9 mouse cellular contexts compared by ENCODE assay signal in the genomic region with DNA sequence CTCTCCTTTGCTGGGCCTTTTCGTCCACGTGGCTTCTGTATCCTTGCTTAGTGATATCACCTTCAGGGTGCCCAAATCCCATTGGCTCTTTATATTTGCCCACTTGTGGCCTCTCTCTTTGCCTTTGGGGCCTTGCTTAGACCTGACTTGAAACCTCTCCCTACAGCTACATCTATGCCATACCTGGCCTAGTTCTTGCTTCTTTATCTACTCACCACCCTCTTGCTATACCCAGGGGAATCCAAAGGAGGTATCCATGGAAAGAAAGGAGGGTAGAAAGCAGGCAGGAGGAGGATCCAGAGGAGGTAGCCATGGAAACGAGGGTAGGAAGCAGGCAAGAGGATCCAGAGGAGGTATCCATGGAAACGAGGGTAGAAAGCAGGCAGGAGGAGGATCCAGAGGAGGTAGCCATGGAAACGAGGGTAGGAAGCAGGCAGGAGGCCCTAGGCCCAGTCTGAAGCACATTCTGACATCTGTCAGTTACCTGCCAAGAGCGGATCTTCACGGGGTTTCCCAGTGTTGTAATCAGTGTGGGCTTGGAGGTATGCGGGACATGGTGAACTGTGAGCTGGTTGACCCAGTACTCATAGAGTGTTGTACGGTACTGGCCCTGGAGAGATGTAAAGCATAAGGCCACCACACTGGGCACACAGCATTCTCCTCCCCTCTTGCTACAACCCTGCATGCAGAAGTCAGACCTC. TPM values are rescaled to one million over a fixed set of nuclear protein-coding genes. Genes with fewer than 3 reads are reported as not detected.
DNase-seq lines count a peak whose midpoint lies in the region; ATAC-seq lines count a peak whose summit lies in the region.
"Had no signal": no experiment of that assay in that cellular context is flagged by ENCODE, and none has a peak within 500 bp of the region (broad histone marks: within the 10 kb centered on the region; RNA-seq: fewer than 3 reads in every experiment).

No protein-coding gene starts in this region.

- 63% methylated on average over 9 of the region's 9 CpGs for WGBS in neural tube, embryonic 11.5 days
- 27% methylated on average over 9 of the region's 9 CpGs for WGBS in hindbrain, embryonic 14.5 days
- WGBS in limb, embryonic 13.5 days: 71% methylated on average over 9 of the region's 9 CpGs

- H3K27ac ChIP-seq in neural tube, embryonic 11.5 days (ENCODE audit: low read depth, low read length): 0 out of 2 replicates have a peak overlapping the region, but pooled peaks have one; percentile 34
- H3K27ac ChIP-seq in hindbrain, embryonic 14.5 days: peak overlapping the region; percentile 74
- H3K27ac ChIP-seq in limb, embryonic 13.5 days: peak overlapping the region; percentile 18; the same call in 1 of the 2 replicates
- H3K27ac ChIP-seq: macrophage had no signal

- no peaks in the 10 kb centered on the region for H3K27me3 ChIP-seq in neural tube, embryonic 11.5 days (ENCODE audit: control insufficient read depth, insufficient read depth, low read length)
- H3K27me3 ChIP-seq in hindbrain, embryonic 14.5 days (ENCODE audit: control insufficient read depth, insufficient read depth, low read length): no peaks in the 10 kb centered on the region
- no peaks in the 10 kb centered on the region for H3K27me3 ChIP-seq in limb, embryonic 13.5 days

- H3K36me3 ChIP-seq in neural tube, embryonic 11.5 days (ENCODE audit: control insufficient read depth, insufficient read depth, low read length): no peaks in the 10 kb centered on the region
- no peaks in the 10 kb centered on the region for H3K36me3 ChIP-seq in hindbrain, embryonic 14.5 days (replicated peaks; ENCODE audit: control insufficient read depth, insufficient read depth)
- H3K36me3 ChIP-seq in limb, embryonic 13.5 days: peaks cover 6% of the 10 kb centered on the region; the same call in 1 of the 2 replicates

- H3K9ac ChIP-seq in neural tube, embryonic 11.5 days (ENCODE audit: low read length): no peak overlapping the region; the same call in 1 of the 2 replicates
- no peak overlapping the region; the same call in 1 of the 2 replicates for H3K9ac ChIP-seq in hindbrain, embryonic 14.5 days
- H3K9ac ChIP-seq in limb, embryonic 13.5 days: peak overlapping the region; percentile 67

- H3K4me3 ChIP-seq in neural tube, embryonic 11.5 days (ENCODE audit: low read depth, low read length): no peak overlapping the region
- H3K4me3 ChIP-seq in hindbrain, embryonic 14.5 days (replicated peaks; ENCODE audit: low read length): no peak overlapping the region
- H3K4me3 ChIP-seq in limb, embryonic 13.5 days: peak overlapping the region; percentile 43

- H3K9me3 ChIP-seq in neural tube, embryonic 11.5 days (ENCODE audit: control insufficient read depth, low read length): no peaks in the 10 kb centered on the region
- no peaks in the 10 kb centered on the region for H3K9me3 ChIP-seq in hindbrain, embryonic 14.5 days (ENCODE audit: control insufficient read depth, low read length)
- no peaks in the 10 kb centered on the region for H3K9me3 ChIP-seq in limb, embryonic 13.5 days

- DNase-seq in neural tube, embryonic 11.5 days (ENCODE audit: low spot score): peak; percentile 38
- DNase-seq in neural tube, embryonic 10.5 days (ENCODE audit: extremely low spot score, low spot score): no peak
- DNase-seq in hindbrain, embryonic 14.5 days (ENCODE audit: low spot score): peak; percentile 48
- DNase-seq in telencephalon, adult 2 months (ENCODE audit: low read depth, low spot score): peak; percentile 84
- no peak for DNase-seq in testis, postnatal 14 days (ENCODE audit: low spot score)
- DNase-seq in kidney, adult 9 months: no peak
- DNase-seq in adrenal gland, adult 8-10 months: no peak

- H3K4me1 ChIP-seq in neural tube, embryonic 11.5 days (ENCODE audit: control insufficient read depth, insufficient read depth, low read length): peaks cover 19% of the 10 kb centered on the region
- peaks cover 22% of the 10 kb centered on the region for H3K4me1 ChIP-seq in hindbrain, embryonic 14.5 days (replicated peaks; ENCODE audit: control insufficient read depth, insufficient read depth, low read length)
- peaks cover 27% of the 10 kb centered on the region for H3K4me1 ChIP-seq in limb, embryonic 13.5 days

- H3K4me2 ChIP-seq in neural tube, embryonic 11.5 days (ENCODE audit: low read depth): no peak overlapping the region
- peak overlapping the region; percentile 51 for H3K4me2 ChIP-seq in hindbrain, embryonic 14.5 days (replicated peaks)
- peak overlapping the region; percentile 69 for H3K4me2 ChIP-seq in limb, embryonic 13.5 days (replicated peaks)

- peak; percentile 33; the same call in 1 of the 2 replicates for ATAC-seq in neural tube, embryonic 11.5 days (ENCODE audit: insufficient read depth, low FRiP score, low TSS enrichment)
- peak; percentile 79 for ATAC-seq in hindbrain, embryonic 14.5 days (ENCODE audit: low FRiP score)
- no peak for ATAC-seq in limb, embryonic 13.5 days (ENCODE audit: low FRiP score, low read depth)

RNA-seq across cellular contexts. Expression of a gene that starts 17.2 kb away (rescaled TPM):
- 113 and 125 TPM in 2 replicates for polyA plus RNA-seq in neural tube, embryonic 11.5 days (2014; fragmentation: Nextera tagmentation; extraction: Ambion mirVana)
- polyA plus RNA-seq in hindbrain, embryonic 14.5 days (2014; fragmentation: Nextera tagmentation; extraction: Ambion mirVana): 93.3 and 94.1 TPM in 2 replicates
- 103 and 104 TPM in 2 replicates for polyA plus RNA-seq in limb, embryonic 13.5 days (2015; fragmentation: Nextera tagmentation; extraction: Ambion mirVana)
- total RNA-seq in adrenal gland, adult 8-10 months (2022): 10 to 100 TPM; 64.5 to 70.6 (median 68.0) TPM

RNA-seq across cellular contexts. Expression of a gene that starts 17.3 kb away (rescaled TPM):
- 12.7 and 13.1 TPM in 2 replicates for polyA plus RNA-seq in neural tube, embryonic 11.5 days (2014; fragmentation: Nextera tagmentation; extraction: Ambion mirVana)
- polyA plus RNA-seq in hindbrain, embryonic 14.5 days (2014; fragmentation: Nextera tagmentation; extraction: Ambion mirVana): 10.4 and 10.7 TPM in 2 replicates
- 12.9 and 13.5 TPM in 2 replicates for polyA plus RNA-seq in limb, embryonic 13.5 days (2015; fragmentation: Nextera tagmentation; extraction: Ambion mirVana)
- total RNA-seq in adrenal gland, adult 8-10 months (2022): 1 to 10 TPM; 7.1 to 8.5 (median 8.2) TPM

RNA-seq across cellular contexts. Expression of a gene that starts 50.8 kb away (rescaled TPM):
- polyA plus RNA-seq in neural tube, embryonic 11.5 days (2014; fragmentation: Nextera tagmentation; extraction: Ambion mirVana): 0.21 and 0.50 TPM in 2 replicates
- 0.27 and 0.32 TPM in 2 replicates for polyA plus RNA-seq in hindbrain, embryonic 14.5 days (2014; fragmentation: Nextera tagmentation; extraction: Ambion mirVana)
- polyA plus RNA-seq in limb, embryonic 13.5 days (2015; fragmentation: Nextera tagmentation; extraction: Ambion mirVana): 1.1 and 1.3 TPM in 2 replicates
- 10 to 100 TPM in 3 of 4 experiments, 1 to 10 TPM in 1; 8.8 to 12.4 (median 10.8) TPM for total RNA-seq in adrenal gland, adult 8-10 months (2022)
- polyA plus RNA-seq: macrophage had no signal

RNA-seq across cellular contexts. Expression of a gene that starts 51.7 kb away (rescaled TPM):
- 322 and 326 TPM in 2 replicates for polyA plus RNA-seq in neural tube, embryonic 11.5 days (2014; fragmentation: Nextera tagmentation; extraction: Ambion mirVana)
- 304 and 309 TPM in 2 replicates for polyA plus RNA-seq in hindbrain, embryonic 14.5 days (2014; fragmentation: Nextera tagmentation; extraction: Ambion mirVana)
- 457 and 480 TPM in 2 replicates for polyA plus RNA-seq in limb, embryonic 13.5 days (2015; fragmentation: Nextera tagmentation; extraction: Ambion mirVana)
- 100 to 1,000 TPM; 331 to 526 (median 414) TPM for total RNA-seq in adrenal gland, adult 8-10 months (2022)

RNA-seq across cellular contexts. Expression of a gene that starts 55.2 kb away (rescaled TPM):
- polyA plus RNA-seq in neural tube, embryonic 11.5 days (2014; fragmentation: Nextera tagmentation; extraction: Ambion mirVana): 5.9 and 7.6 TPM in 2 replicates
- 3.6 and 4.3 TPM in 2 replicates for polyA plus RNA-seq in hindbrain, embryonic 14.5 days (2014; fragmentation: Nextera tagmentation; extraction: Ambion mirVana)
- polyA plus RNA-seq in limb, embryonic 13.5 days (2015; fragmentation: Nextera tagmentation; extraction: Ambion mirVana): 6.6 and 8.1 TPM in 2 replicates
- total RNA-seq in adrenal gland, adult 8-10 months (2022): 1 to 10 TPM; 1.6 to 5.4 (median 3.1) TPM
- polyA plus RNA-seq: macrophage had no signal

Comparison
In these comparisons a context has a peak if more than half of its experiments do, and no peak if none do; other contexts are left out.
1. DNase-seq: peak in neural tube, embryonic 11.5 days (single experiment), hindbrain, embryonic 14.5 days (single experiment) and telencephalon, adult 2 months (single experiment); none in neural tube, embryonic 10.5 days (single experiment), testis, postnatal 14 days (single experiment), kidney, adult 9 months (single experiment) and adrenal gland, adult 8-10 months (single experiment).
2. H3K27ac ChIP-seq: peak in every context shown above with its lines; median percentile 74 in hindbrain, embryonic 14.5 days; 34 in neural tube, embryonic 11.5 days; 18 in limb, embryonic 13.5 days.